Mouse (Mus musculus): ENCODE results near the gene Zfp804a. TPM values are rescaled to one million over a fixed set of nuclear protein-coding genes. Genes with fewer than 3 reads are reported as not detected.

Gene Zfp804a
- polyA plus RNA-seq, 1 experiment from 2014 or later: 0.08 TPM

DNA sequence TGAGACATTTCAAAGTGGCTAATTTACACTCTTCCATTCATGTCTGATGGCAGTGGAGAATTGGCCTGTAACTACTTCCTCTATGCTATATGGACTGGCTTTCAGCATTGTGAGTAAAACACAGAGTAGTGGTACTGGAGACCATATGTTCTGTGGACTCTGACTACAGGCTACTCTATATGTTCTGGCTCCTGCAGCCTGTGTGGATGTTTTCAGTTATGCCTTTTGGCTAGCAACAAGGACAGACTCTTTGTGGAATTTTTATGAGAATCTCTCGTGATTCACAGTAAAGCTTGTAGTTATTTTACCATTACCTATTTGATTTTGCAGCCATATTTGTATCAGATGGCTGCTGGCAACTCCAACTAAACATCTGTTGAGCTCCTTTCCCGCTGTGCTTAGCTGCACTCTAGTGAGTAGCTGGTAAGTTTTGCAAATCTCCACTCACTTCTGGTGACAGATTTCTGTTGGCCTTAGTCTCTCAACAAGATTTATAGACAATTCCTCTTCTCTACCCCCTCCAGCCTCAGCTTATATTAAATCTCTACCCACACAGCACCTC is 242.0 kb downstream of the Zfp804a start:
- Histone ChIP-seq H3K36me3 (no peaks in the 10 kb centered on the region), H3K27ac (no peak overlapping the region), H3K4me3 (no peak overlapping the region), H3K27me3 (replicated peaks) (no peaks in the 10 kb centered on the region), H3K4me1 (no peaks in the 10 kb centered on the region), H3K4me2 (no peak overlapping the region), H3K9ac (no peak overlapping the region), H3K9me3 (replicated peaks) (no peaks in the 10 kb centered on the region)
- WGBS (ENCODE audit: insufficient replicate concordance): 46% methylated on average over 2 of the region's 2 CpGs
- ATAC-seq: no peak
